Mouse (Mus musculus) megakaryocyte, embryonic 14.5 days (primary cell): ENCODE measurements around the gene Adam15.

ENCODE experiments used
- FLI1 ChIP-seq: IDR thresholded peaks from 2 replicates; pipeline ENCODE4 v1.6.1; 2012; ENCODE audit warnings: low read length, inconsistent platforms, mixed read lengths
- GATA1 ChIP-seq: IDR thresholded peaks from 3 replicates; pipeline ENCODE4 v1.6.1; 2012; ENCODE audit warnings: mixed read lengths, low read length, inconsistent platforms, borderline replicate concordance

DNA sequence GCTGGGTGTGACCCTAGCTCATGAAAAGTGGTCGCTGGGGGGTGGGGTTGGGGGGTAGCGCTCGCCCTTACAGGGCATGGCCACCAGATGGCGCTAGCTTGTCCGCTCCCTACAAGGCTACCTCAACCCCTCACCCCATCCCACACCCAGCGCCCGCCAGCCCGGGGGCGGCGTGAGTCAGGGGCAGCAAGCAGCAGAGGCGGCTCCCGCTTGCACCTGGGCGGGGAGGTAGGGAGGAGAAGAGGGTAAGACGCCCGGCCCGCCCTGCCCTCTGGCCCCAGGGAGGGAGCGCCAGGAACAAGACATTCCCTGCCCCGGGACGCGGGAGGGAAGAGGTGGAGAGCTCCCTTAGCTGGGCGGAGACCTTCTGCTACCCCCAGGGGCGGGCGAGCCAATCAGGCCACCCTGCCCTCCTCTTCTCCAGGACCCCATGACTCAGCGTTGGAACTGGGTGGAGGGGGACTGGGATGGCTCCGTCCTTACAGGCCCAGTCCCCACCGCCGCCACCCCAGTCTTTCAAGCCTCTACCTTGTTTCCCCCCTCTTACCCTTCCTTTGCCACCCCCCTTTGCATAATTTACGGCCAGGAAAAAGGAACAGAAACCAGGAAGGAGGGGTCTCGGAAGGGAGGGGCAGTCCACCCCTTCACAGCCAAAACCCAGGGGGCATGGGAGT lies 28.7 kb upstream of the Adam15 start:
- TF ChIP-seq GATA1 (no peak), FLI1 (no peak)
